Mouse (Mus musculus) cerebellum, adult 8-10 months (tissue): Measurements from ENCODE around the gene Ahcyl2.
A peak's percentile ranks its signal among the peaks of the same experiment; 100 is the strongest.
"Not testable (repeated sequence)": the region's sequence is repeated elsewhere in the genome, so short reads cannot be mapped to it uniquely, and the experiment has no call there.

Experiments
- DNase-seq: peaks from one replicate; pipeline ENCODE4 v3.0.0; 2022

The Ahcyl2 gene

DNA sequence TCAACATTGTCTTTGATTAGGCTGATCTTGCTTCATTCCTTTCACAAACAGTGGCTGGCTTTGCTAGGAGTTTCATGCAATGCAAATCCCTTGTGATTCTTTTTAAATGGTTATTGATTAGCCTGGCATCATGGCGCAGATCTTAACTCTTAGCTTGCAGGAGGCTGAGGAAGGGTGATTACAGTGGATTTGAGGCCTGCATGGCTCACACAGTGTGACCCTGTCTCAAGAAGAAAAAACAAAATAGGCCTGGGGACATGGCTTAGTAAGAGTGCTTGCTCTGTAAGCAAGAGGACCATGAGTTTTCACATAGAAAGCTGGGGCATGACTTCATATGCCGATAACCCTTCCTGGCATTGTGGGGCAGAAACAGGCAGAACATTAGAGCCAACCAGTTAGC lies 47.8 kb downstream of the Ahcyl2 start:
- DNase-seq, result no peak

- DNase-seq, result not testable (repeated sequence)
These were observed 48.6 kb downstream of the Ahcyl2 start for GRCm38 (mm10) chr6:29816371-29816770.

DNA sequence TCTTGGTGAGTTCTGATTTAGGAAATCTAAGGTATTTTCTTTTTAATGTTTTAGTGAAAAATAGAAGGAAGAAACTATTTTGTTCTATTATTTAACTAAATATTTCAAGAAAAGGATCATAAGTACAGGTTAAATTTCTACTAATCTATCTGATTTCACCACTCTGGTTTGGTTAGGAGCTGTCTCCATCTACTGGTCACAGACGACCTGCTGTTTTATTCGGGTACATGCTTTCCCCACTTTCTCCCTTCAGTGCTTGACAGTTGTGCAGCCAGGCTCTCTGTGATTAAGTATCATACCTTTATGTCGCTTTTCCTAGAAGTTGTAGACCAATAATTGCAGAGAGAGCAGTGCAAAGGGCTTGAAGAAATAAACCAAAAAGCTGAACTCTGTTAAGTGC lies 51.5 kb downstream of the Ahcyl2 start:
- peak; percentile 19 for DNase-seq

DNA sequence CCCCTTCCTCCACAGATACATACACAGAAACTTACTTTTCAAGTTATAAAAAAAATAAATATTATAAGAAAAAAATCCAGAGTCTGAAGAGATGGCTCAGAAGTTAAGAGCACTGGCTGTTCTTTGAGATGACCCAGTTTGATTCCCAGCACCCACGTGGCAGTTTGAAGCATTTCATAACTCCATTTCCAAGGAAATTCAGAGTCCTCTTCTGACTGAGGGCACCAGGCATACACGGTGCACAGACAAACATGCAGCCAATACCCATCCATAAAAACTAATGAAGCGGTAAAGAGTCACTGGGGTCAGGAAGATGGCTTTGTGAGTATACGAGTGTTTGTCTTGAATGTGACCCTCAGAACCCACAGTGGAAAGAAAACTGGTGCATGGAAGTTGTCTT lies 52.5 kb downstream of the Ahcyl2 start:
- DNase-seq, result no peak

DNA sequence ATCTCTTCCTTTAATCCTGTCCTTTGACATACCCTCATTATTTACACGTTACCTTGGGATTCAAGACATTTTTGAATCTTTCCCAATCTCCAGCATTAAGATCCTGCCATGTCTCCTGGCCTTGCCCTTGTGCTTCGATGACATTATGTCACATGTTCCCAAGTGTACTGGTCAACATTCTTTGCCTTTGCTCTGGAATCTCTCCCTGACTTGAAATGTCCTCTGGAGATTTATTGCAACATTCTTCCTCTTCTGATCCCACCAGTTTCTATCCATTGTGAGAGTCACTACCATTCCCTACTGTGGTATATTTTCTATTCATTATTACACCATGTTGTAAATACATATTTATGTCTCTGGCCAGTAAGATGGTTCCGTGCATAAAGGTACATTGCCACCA lies 53.1 kb downstream of the Ahcyl2 start:
- DNase-seq, result no peak

- DNase-seq, result no peak
These were observed 54.0 kb downstream of the Ahcyl2 start for GRCm38 (mm10) chr6:29821770-29822169.

DNA sequence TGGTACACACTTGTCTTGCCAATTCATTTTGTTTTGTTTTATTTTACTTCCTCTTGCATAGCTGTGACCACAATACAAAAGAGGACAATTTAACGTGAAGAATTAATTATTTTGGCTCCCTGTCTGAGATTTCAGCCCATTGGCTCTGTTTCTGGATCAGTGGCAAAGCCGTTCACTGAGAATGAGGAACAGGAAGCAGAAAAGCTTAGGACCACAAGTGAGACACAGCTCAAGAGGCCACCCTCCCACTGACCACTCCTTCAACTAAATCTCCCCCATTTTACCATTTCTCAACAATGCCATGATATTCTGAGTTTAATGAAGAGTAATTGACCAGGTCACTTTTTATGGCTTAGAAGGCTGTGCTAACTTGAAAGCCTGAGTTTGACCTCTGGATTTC lies 57.5 kb downstream of the Ahcyl2 start:
- DNase-seq, result no peak

DNA sequence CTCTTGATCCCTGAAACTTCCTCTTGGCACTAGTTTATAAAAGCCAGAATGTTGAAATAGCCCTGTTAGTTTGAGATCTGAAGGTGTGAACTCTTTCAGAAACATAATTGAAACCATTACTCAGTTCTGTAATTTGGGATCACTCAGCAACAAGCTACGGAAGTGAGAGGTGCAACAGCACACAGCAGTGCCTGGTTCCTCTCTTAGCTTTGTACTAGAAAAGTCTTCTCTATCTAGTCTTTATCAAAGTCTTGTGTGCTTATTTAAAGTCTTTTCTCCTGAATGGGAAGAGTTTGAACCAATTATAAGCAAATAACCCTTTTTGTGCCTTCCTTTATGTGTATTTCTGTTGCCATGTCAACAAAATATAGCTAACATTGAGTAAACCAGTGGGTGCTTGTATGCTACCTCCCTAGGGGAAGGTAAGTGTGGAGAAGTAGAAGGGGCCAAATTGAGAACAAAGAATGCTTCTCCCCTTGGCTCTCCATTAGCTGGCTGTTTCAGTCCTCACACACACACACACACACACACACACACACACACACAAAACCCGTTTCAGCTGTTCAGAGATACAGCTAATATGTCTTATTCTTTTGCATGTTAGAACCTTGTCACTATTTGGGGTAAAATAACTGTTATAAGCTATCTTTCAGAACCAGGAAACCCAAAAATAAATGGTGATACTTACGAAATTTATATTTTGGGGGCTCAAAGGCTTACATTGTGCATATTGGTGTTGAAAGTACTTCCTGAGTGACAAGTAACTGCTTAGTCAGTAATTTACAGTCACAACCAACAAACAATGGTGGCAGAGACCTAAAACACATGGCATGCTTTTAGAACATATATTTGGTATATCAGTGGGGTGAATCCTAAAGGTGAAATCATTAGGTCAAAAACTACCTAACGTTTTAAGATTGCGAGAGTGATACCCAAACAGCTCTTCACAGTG lies 59.8 kb downstream of the Ahcyl2 start:
- no peak for DNase-seq

- no peak for DNase-seq
These were observed 60.9 kb downstream of the Ahcyl2 start for GRCm38 (mm10) chr6:29828574-29829234.

DNA sequence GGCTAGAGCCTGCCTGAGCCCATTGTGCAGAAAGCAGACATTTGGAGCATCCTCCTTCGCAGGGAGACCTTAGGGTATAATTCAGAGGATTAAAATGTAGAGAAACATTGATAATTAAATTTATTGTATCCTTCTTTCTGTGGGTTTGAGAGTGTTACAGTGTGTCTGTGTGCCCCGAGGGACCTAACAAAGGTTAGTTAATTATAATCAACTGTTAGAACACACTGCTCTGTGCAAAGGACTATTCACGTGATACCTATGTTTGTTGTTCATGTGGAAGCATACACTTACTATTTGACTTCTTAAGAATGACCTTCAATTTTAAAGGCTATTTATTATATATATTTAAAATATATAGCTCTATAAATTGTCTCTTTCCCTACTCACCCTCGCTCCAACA lies 64.5 kb downstream of the Ahcyl2 start:
- no peak for DNase-seq

GRCm38 (mm10) chr6:29833117-29833516 lies 65.3 kb downstream of the Ahcyl2 start:
- DNase-seq, result no peak

- no peak for DNase-seq
These were observed 65.9 kb downstream of the Ahcyl2 start for GRCm38 (mm10) chr6:29833568-29834255.

DNA sequence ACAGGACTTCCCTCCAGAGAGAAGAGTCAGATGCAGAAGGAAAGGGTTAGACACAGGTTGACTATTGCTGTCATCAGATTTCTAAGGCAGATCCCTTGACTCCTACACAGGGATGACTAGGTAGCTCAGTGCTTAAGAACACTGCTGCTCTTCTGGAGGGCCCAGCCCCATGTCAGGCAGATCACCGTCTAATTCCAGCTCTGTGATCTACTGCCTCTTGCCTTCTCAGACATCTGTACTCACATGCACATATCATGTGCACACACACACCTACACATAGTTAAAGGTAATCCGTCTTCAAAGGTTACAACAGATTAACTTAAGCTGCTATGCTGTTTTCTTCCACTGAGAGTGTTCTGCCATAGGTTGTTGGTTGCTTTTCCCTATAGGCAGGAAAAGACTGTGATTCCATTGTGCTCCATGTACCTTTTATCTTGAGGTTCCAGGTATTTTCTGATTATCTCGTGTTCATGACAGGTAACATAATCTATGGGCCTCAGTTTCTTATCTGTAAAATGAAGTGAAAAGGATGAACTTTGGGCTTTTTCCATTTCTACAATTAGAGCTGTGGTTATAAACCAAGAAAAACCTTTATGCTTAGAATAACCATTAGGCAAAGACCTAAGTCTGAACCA lies 67.8 kb downstream of the Ahcyl2 start:
- DNase-seq, result no peak

DNA sequence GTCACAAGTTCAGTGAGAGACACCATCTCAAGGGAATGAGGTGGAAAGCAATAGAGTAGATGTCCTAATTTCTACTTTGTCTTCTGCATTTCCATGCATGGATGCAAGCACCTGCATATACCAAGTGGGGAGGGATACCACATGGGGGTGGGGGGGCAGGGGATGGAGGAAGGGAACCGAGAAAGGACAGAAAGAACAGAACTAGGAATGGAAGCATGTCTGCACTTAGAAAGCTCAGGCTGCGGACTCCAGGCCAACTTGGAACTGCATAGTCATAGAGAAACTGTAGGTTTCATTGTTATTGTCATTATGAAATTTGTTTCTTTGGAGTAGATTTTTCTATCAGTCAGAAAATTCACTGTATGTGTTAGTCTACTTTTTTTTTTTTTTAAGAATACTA lies 69.8 kb downstream of the Ahcyl2 start:
- no peak for DNase-seq

GRCm38 (mm10) chr6:29838531-29838930 lies 70.7 kb downstream of the Ahcyl2 start:
- DNase-seq, result no peak

DNA sequence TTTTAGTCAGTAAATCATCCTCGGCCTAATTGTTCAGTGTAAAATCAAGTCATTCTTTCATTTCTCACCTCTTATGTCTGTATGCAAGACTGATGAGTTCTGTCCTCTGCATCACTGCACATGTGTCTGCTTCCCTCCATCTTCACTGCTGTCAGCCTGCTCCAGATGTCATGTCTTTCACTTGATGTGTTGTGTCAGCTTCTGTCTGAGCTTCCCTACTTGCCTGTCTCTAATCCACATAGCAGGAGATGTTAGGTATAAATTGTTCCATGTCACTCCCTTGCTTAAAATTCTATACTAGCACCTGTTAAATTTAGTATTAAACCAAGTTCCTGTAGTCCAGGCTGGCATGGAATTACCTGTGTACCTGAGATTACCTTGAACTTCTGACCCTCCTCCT lies 72.2 kb downstream of the Ahcyl2 start:
- DNase-seq, result no peak

GRCm38 (mm10) chr6:29841461-29841860 lies 73.7 kb downstream of the Ahcyl2 start:
- no peak for DNase-seq

DNA sequence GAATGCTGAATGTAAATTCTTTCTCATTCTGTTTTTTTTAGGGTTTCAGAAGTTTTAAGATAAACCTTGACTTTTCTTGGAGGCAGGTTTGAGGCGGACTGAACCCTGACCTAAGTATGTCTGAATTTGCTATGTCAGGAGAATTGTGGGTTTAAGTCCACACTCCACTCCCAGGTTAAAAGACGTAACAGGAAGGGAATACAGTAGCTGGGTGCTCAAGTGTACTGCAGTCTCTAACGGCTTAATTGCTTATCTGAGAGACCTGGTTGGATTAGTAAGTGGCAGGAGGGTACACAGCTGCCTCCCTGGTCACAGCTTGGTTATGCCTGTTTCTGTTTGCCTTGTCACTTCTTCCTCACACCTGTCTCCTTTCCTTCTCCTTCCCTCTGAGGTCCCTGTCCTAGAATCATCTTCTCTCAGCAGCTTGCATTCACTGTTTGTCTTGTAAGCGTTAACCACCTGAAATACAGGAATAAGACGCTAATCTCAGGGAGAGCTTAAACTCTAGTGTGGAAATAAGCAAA lies 79.9 kb downstream of the Ahcyl2 start:
- no peak for DNase-seq

DNA sequence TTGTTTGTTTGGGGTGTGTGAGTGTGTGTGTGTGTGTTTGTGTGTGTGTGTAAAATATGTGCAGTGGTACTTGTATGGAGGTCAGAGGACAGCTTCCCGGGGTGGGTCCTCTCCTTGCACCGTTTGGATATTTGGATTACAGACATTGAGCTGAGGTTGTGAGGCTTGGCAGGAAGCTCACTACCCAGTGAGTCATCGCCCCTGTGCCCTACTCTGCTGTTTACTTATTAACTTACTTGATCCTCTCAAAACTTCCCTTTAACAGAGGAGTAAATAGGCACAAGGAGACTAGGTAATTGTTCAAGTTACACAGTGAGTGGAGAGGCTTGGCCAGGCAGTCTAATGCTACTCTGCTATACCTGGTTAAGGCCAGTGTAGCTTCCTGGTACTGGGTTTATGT lies 81.0 kb downstream of the Ahcyl2 start:
- DNase-seq, result no peak

- DNase-seq, result no peak
These were observed 82.3 kb downstream of the Ahcyl2 start for GRCm38 (mm10) chr6:29850096-29850495.

DNA sequence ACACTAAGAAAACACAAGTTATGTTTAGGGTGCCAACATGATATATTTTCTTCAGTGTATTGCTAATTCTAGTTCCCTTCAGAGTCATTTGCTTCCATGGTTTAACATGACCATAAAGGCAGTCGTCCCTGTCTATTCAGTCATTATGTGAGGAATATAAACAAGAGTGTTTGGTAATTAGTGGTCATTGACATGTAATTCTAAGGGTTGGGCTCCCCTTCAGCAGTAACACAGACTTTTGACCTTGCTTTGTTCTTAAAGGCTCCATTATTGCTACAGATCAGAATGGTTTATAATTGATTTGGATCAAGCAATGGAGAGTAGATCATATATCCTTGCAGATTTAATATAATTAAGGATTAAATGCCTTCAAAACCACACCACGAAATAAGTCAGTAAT lies 82.9 kb downstream of the Ahcyl2 start:
- DNase-seq, result no peak

DNA sequence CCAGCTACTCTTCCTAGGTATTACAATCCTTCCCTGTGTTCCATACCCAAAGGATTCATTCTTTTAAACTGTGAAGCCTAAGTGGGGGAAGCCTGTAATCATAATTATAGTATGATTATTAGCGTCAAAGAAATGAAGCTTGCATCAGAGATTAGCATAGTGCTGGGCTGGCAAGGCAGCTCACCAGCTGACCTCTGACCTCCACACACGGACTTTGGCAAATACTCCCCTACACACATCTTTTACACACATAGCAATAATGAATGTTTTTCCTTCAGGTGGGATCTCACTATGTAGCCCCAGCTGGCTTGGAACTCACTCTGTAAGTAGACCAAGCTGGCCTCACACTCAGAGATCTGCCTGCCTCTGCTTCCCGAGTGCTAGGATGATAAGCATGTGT lies 84.1 kb downstream of the Ahcyl2 start:
- no peak for DNase-seq
